Mouse (Mus musculus) cerebellum, adult 2 months (tissue): ENCODE measurements at regions not wholly inside any gene's neighbourhood (a gene's known extent, or its start where the extent isn't known, plus 50 kb on each side); places are given as distances from the start of the nearest gene placed in this dataset.

Experiments used
- CTCF ChIP-seq: fragments of 200-500 bp; IDR thresholded peaks from 2 replicates; pipeline ENCODE4 v1.5.1; 2011; ENCODE audit warnings: low read depth, mild to moderate bottlenecking, control low read depth, low read length, moderate library complexity, borderline replicate concordance; ENCODE audit not compliant: insufficient read depth
- POLR2A ChIP-seq: fragments of 200-500 bp; IDR thresholded peaks from 2 replicates; pipeline ENCODE4 v1.6.1; 2011; ENCODE audit warnings: low read length, control low read depth, borderline replicate concordance; ENCODE audit not compliant: insufficient read depth

DNA sequence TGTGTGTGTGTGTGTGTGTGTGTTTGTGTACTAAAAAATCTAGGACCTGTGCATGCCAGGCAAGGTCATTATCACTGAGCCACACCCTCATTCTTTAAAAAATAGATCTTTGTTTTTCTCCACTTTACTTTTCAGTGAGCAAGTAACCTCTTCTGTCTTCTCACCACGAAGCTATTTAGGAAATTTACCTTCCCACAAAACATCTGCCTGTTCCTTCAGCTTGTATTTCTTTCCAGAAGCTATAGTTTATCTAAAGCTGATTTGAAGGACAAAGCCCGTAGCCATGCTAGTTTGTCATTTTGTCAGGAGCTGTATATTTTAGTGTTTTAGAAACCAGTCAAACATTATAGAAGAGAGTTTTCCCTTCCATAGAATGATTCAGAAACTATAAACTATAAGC, 455.0 kb downstream of the Wdr20rt start:
- TF ChIP-seq CTCF (no peak), POLR2A (no peak)
